Mouse (Mus musculus): ENCODE results near the gene Utrn. TPM values are rescaled to one million over a fixed set of nuclear protein-coding genes. Genes with fewer than 3 reads are reported as not detected.

Gene Utrn
- total RNA-seq, 1 experiment from 2014 or later, result 84.1 TPM

- ATAC-seq (ENCODE audit: extremely low read depth, insufficient number of reproducible peaks, low FRiP score, poor library complexity, severe bottlenecking), result no peak
Observed at GRCm38 (mm10) chr10:12433161-12433560, 436.0 kb downstream of the Utrn start.

DNA sequence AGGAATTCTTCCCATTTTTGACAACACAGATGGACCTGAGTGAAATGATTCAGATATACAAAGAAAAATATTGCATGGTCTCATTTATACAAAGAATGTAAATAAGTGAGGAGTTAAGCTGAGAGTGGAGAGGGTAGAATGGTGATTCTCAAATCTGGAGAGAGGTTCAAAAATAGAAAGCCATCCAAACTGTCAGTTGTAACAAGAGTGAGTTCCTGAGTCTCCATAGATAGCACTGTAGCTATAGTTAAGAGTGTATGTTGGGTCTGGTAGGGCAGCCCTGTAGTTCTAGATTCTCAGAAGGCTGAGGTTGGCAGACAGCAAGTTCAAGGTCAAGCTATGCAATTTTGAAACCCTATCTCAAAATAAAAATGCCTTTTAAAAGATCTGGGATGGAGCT lies 438.8 kb downstream of the Utrn start:
- no peak for ATAC-seq (ENCODE audit: extremely low read depth, insufficient number of reproducible peaks, low FRiP score, poor library complexity, severe bottlenecking)

- ATAC-seq (ENCODE audit: extremely low read depth, insufficient number of reproducible peaks, low FRiP score, poor library complexity, severe bottlenecking), result no peak
Observed at GRCm38 (mm10) chr10:12426866-12427265, 442.3 kb downstream of the Utrn start.

GRCm38 (mm10) chr10:12424944-12425343 lies 444.2 kb downstream of the Utrn start:
- no peak for ATAC-seq (ENCODE audit: extremely low read depth, insufficient number of reproducible peaks, low FRiP score, poor library complexity, severe bottlenecking)

DNA sequence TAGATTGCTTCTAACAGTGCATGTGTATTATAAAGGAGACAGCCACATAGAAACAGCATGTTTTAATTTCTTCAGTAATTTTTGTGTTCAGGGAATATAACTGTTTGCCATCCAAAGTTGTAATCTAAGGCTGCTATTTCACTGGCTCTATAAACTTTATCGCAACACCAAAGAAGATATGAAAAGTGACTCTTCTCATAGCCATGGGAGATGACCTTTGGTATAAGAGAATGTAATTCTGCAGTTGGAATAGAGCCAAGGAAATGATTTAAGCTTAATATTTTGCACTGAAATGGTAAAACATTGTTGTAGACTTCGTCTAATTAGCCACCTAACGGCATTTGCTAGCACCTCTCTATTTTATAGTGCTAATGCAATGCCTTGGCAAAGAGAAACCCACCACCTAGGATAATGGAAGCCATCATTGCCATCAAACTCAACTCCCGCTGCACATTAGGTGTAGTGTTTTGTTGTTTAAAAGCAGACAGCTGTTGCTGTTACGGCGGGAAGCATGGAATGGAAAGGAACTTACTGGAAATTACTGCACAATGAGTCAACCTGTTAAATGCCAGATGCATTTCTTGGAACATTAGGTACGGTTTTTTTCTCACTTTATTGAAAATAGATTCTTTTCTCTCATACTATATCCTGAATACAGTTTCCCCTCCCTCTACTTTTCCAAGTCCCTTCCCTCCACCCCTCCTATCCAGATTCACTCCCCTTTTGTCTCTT lies 445.0 kb downstream of the Utrn start:
- no peak for ATAC-seq (ENCODE audit: extremely low read depth, insufficient number of reproducible peaks, low FRiP score, poor library complexity, severe bottlenecking)

DNA sequence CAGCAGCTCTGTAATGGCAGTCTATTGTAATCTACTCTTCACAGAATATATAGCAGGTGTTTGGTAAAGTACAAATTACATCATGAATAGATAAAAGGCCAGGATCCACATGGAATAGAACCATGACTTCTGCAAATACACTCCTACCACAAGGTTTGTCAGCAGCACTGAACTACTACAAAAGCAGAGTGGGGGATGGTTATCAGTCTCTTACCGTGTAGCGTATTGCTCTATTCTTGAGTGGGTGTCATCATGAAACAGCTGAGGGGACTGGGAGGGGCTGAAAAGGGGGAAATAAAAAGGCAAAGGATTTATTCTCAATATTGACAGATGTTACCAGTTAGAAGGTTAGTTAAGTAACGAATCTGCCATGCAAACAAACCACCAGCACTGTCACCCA lies 454.2 kb downstream of the Utrn start:
- ATAC-seq (ENCODE audit: extremely low read depth, insufficient number of reproducible peaks, low FRiP score, poor library complexity, severe bottlenecking), result no peak

DNA sequence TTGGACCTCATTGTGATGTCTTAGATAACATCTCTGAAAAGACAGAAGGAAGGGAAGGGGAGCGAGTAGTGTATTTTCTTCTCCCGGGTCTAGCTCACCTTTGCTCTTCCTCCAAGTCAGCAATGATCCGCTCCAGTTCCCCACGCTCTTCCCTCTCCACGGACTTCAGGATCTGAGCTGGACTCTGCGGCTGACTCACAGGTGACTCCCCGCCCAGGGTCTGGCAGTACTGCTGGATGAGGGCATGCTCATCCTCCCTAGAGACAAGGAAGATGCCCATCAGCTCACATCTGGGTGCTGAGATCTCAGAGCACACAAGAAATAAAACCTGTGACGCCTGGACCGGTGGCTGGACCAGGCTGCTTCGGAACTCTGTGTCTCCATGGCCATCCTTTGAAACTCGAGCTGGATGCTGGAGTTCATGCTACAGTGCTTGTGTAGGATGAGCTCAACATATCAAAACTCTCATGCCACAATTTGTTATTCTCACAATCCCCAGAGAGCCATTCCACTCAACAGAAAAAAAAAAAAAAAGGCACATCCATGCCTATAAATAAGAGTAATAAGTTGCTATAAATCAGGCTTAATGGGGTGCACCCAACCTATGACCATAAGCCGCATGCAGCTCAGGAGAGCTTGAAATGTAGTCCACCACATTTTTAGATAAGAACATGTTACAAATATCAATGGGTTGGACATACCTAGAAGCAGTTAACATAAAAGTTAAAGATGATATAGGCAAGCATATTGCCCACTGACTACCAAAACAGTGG lies 462.6 kb downstream of the Utrn start:
- no peak for ATAC-seq (ENCODE audit: extremely low read depth, insufficient number of reproducible peaks, low FRiP score, poor library complexity, severe bottlenecking)

- ATAC-seq (ENCODE audit: extremely low read depth, insufficient number of reproducible peaks, low FRiP score, poor library complexity, severe bottlenecking), result no peak
Observed at GRCm38 (mm10) chr10:12399450-12399849, 469.7 kb downstream of the Utrn start.

- ATAC-seq (ENCODE audit: extremely low read depth, insufficient number of reproducible peaks, low FRiP score, poor library complexity, severe bottlenecking), result no peak
Observed at GRCm38 (mm10) chr10:12380139-12380538, 489.0 kb downstream of the Utrn start.

GRCm38 (mm10) chr10:12379123-12379522 lies 490.0 kb downstream of the Utrn start:
- ATAC-seq (ENCODE audit: extremely low read depth, insufficient number of reproducible peaks, low FRiP score, poor library complexity, severe bottlenecking), result no peak

GRCm38 (mm10) chr10:12377727-12378126 lies 491.4 kb downstream of the Utrn start:
- ATAC-seq (ENCODE audit: extremely low read depth, insufficient number of reproducible peaks, low FRiP score, poor library complexity, severe bottlenecking), result no peak

- no peak for ATAC-seq (ENCODE audit: extremely low read depth, insufficient number of reproducible peaks, low FRiP score, poor library complexity, severe bottlenecking)
Observed at GRCm38 (mm10) chr10:12376015-12376414, 493.1 kb downstream of the Utrn start.

DNA sequence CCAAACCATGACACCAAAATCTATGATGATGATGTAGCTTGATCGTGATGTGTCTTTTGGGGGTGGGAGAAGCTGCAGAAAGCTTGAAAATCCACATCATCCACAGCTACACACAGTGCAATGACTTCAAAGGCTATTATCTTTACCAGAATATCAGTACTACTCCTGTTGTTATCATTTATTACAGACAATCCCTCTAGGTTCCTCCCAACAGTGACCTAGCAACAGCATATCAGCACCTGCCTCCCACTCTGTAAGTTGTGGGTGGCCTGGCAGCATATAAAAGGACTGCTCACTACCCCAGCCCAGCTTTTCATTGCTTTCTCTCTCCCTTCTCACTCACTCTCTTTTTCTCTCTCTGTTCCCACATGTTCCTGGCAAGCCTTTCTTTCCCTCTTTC lies 494.4 kb downstream of the Utrn start:
- ATAC-seq (ENCODE audit: extremely low read depth, insufficient number of reproducible peaks, low FRiP score, poor library complexity, severe bottlenecking), result no peak

DNA sequence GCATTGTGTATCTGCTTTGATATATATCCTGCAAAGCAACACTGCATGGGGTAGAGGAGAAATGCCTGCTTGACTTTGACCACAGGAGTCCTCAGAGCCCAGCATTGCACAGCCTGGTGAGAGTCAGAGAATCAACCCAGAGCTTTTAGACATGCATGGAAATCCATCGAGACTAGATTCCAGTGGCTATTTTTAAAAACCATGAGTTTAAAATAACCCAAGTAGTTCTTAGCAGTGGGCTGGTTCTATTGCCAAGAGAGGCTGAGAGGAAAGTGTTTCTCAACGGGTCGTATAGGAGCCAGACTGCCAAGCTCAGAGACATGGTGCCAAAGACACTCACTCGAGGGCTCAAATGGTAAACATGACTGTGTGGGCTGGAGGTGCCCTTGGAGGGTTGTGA lies 514.6 kb downstream of the Utrn start:
- no peak for ATAC-seq (ENCODE audit: extremely low read depth, insufficient number of reproducible peaks, low FRiP score, poor library complexity, severe bottlenecking)

GRCm38 (mm10) chr10:12354106-12354505 lies 515.1 kb downstream of the Utrn start:
- ATAC-seq (ENCODE audit: extremely low read depth, insufficient number of reproducible peaks, low FRiP score, poor library complexity, severe bottlenecking), result no peak

DNA sequence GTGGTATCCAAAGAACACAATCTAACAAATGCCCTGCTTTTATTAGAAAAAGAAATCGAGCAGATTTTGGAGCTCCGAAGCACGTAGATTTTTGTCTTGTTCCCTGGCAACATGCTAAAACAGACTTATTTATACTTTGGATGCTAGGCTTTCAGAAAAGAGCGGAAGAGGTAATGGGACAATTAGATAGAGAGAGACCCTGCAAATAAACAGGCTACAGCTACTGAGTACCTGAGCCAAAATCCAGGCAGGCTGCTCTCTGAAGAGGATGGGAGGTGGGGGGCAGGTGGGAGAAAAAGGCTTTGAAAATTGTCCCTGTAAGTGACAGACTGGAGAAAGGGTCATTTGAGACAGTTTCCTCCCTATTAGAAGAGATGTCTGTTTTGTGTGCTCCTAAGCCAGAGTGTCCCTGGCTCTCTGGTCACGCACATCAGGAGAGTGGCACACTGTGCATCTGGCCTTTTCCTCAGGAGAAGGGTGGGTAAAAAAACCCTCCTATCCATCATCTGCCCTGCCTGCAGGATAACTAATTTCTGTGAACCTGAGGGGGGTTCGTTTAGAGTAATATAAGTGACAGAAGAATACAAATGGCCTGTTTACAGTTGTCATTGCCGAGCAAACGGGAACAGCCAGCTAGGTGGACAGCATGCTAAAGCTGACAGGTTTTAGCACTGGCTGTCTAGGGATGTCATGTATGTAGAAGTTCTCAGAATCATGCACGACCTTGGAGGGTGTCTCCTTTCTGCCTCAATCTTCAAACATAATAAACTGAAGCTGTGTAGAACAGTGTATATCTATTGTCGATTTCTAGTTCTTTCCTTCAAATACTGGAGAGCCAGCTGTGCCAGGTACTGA lies 529.2 kb downstream of the Utrn start:
- ATAC-seq (ENCODE audit: extremely low read depth, insufficient number of reproducible peaks, low FRiP score, poor library complexity, severe bottlenecking), result no peak

GRCm38 (mm10) chr10:12339005-12339703 lies 530.0 kb downstream of the Utrn start:
- ATAC-seq (ENCODE audit: extremely low read depth, insufficient number of reproducible peaks, low FRiP score, poor library complexity, severe bottlenecking), result no peak
